Mouse (Mus musculus) liver, embryonic 11.5 days (tissue): ENCODE measurements around the gene Nepro. TPM values are rescaled to one million over a fixed set of nuclear protein-coding genes. Genes with fewer than 3 reads are reported as not detected.
A peak's percentile ranks its signal among the peaks of the same experiment; 100 is the strongest.

Source experiments
- ATAC-seq: fragments of 200-750 bp; cut with Nextera tagmentation; replicated peaks from 2 replicates; pipeline ENCODE4 v1.8.0; 2017; ENCODE audit warnings: moderate number of reproducible peaks, mild to moderate bottlenecking, moderate TSS enrichment, moderate library complexity; ENCODE audit not compliant: low FRiP score
- DNase-seq: peaks from one replicate; pipeline ENCODE4 v3.0.0-alpha.2; 2017; ENCODE audit warnings: low spot score
- H3K27ac ChIP-seq: fragments of 300-500 bp; sonication (generic); 2 replicates; pipeline ENCODE4 v1.5.1; 2014; ENCODE audit warnings: mild to moderate bottlenecking, low read depth, low read length, control low read depth
- H3K27me3 ChIP-seq: fragments of 300-500 bp; sonication (generic); replicated peaks from 2 replicates; pipeline ENCODE4 v1.6.1; 2014; ENCODE audit warnings: low read length, mixed read lengths; ENCODE audit not compliant: control insufficient read depth, insufficient read depth
- H3K36me3 ChIP-seq: fragments of 300-500 bp; sonication (generic); 2 replicates; pipeline ENCODE4 v1.6.1; 2014; ENCODE audit warnings: mild to moderate bottlenecking, low read length, moderate library complexity, mixed read lengths; ENCODE audit not compliant: control insufficient read depth, insufficient read depth
- H3K4me1 ChIP-seq: fragments of 300-500 bp; sonication (generic); replicated peaks from 2 replicates; pipeline ENCODE4 v1.6.1; 2014; ENCODE audit warnings: low read length, mixed read lengths; ENCODE audit not compliant: control insufficient read depth, insufficient read depth
- H3K4me2 ChIP-seq: fragments of 300-500 bp; sonication (generic); 2 replicates; pipeline ENCODE4 v1.6.1; 2014; ENCODE audit warnings: mild to moderate bottlenecking, control low read depth, moderate library complexity
- H3K4me3 ChIP-seq: fragments of 300-500 bp; sonication (generic); 2 replicates; pipeline ENCODE4 v1.5.1; 2014; ENCODE audit warnings: low read depth, low read length, control low read depth
- H3K9ac ChIP-seq: fragments of 300-500 bp; sonication (generic); 2 replicates; pipeline ENCODE4 v1.6.1; 2014; ENCODE audit warnings: low read depth, low read length, control low read depth
- H3K9me3 ChIP-seq: fragments of 300-500 bp; sonication (generic); 2 replicates; pipeline ENCODE4 v1.6.1; 2016; ENCODE audit warnings: low read length, inconsistent platforms, mixed read lengths; ENCODE audit not compliant: control insufficient read depth
- WGBS: fragments of 180-500 bp; shearing (Covaris S2); extraction: QIAGEN DNeasy Blood & Tissue Kit; methylation state at CpG from one replicate; pipeline ENCODE4 v1.1.7; 2014; 5-methylcytosine and 5-hydroxymethylcytosine counted together
- polyA plus RNA-seq: library from polyadenylated mRNA; unstranded; fragments of >200 nt; fragmentation: Nextera tagmentation; extraction: Ambion mirVana; gene quantifications from 2 replicates; pipeline ENCODE4 v1.2.1, GENCODE M21; 2014

The Nepro gene
- polyA plus RNA-seq, 1 experiment from 2014 or later: 10.1 TPM

- no peak overlapping the region for H3K4me3 ChIP-seq
- no peaks in the 10 kb centered on the region for H3K9me3 ChIP-seq
- H3K27ac ChIP-seq: no peak overlapping the region
- H3K4me2 ChIP-seq: no peak overlapping the region
- H3K4me1 ChIP-seq: peaks cover 6% of the 10 kb centered on the region; the same call in 1 of the 2 replicates
- no peak for ATAC-seq
- H3K27me3 ChIP-seq: no peaks in the 10 kb centered on the region
- WGBS: 77% methylated on average over 7 of the region's 7 CpGs
- peaks cover 3% of the 10 kb centered on the region; the same call in 1 of the 2 replicates for H3K36me3 ChIP-seq
- DNase-seq: no peak
- H3K9ac ChIP-seq: no peak overlapping the region
These were observed 4.8 kb upstream of the Nepro start for GRCm38 (mm10) chr16:44719349-44719748.

GRCm38 (mm10) chr16:44720518-44720917 is 3.6 kb upstream of the Nepro start:
- H3K9me3 ChIP-seq: no peaks in the 10 kb centered on the region
- no peak overlapping the region for H3K4me3 ChIP-seq
- no peak for DNase-seq
- H3K27me3 ChIP-seq: no peaks in the 10 kb centered on the region
- 82% methylated on average over 3 of the region's 3 CpGs for WGBS
- H3K4me1 ChIP-seq: peaks cover 9% of the 10 kb centered on the region; the same call in 1 of the 2 replicates
- no peak overlapping the region for H3K27ac ChIP-seq
- H3K4me2 ChIP-seq: no peak overlapping the region
- H3K9ac ChIP-seq: no peak overlapping the region
- peaks cover 3% of the 10 kb centered on the region; the same call in 1 of the 2 replicates for H3K36me3 ChIP-seq
- ATAC-seq: no peak

GRCm38 (mm10) chr16:44722666-44723065 is 1.4 kb upstream of the Nepro start:
- DNase-seq: no peak
- peaks cover 5% of the 10 kb centered on the region; the same call in 1 of the 2 replicates for H3K36me3 ChIP-seq
- H3K9ac ChIP-seq: no peak overlapping the region
- 83% methylated on average over 2 of the region's 2 CpGs for WGBS
- H3K4me3 ChIP-seq: no peak overlapping the region
- no peaks in the 10 kb centered on the region for H3K9me3 ChIP-seq
- no peak overlapping the region for H3K27ac ChIP-seq
- H3K27me3 ChIP-seq: no peaks in the 10 kb centered on the region
- ATAC-seq: no peak
- H3K4me2 ChIP-seq: no peak overlapping the region
- peaks cover 21% of the 10 kb centered on the region for H3K4me1 ChIP-seq

- H3K4me1 ChIP-seq: peaks cover 22% of the 10 kb centered on the region
- no peak for ATAC-seq
- H3K4me3 ChIP-seq: peak overlapping the region; percentile 86
- no peaks in the 10 kb centered on the region for H3K27me3 ChIP-seq
- no peak for DNase-seq
- no peaks in the 10 kb centered on the region for H3K9me3 ChIP-seq
- under 1% methylated on average over 14 of the region's 14 CpGs for WGBS
- peak overlapping the region; percentile 95 for H3K9ac ChIP-seq
- H3K4me2 ChIP-seq: peak overlapping the region; percentile 84
- H3K36me3 ChIP-seq: peaks cover 8% of the 10 kb centered on the region; the same call in 1 of the 2 replicates
- peak overlapping the region; percentile 86 for H3K27ac ChIP-seq
These were observed 746 bp downstream of the Nepro start for GRCm38 (mm10) chr16:44724847-44725246.

GRCm38 (mm10) chr16:44725286-44726223 is 1.5 kb downstream of the Nepro start:
- peak overlapping the region; percentile 95 for H3K9ac ChIP-seq
- H3K36me3 ChIP-seq: peaks cover 7% of the 10 kb centered on the region; the same call in 1 of the 2 replicates
- 34% methylated on average over 14 of the region's 14 CpGs for WGBS
- ATAC-seq: no peak
- peak overlapping the region; percentile 86 for H3K4me3 ChIP-seq
- H3K4me2 ChIP-seq: peak overlapping the region; percentile 84
- no peak for DNase-seq
- H3K27ac ChIP-seq: peak overlapping the region; percentile 86; the same call in 1 of the 2 replicates
- no peaks in the 10 kb centered on the region for H3K27me3 ChIP-seq
- H3K9me3 ChIP-seq: no peaks in the 10 kb centered on the region
- peaks cover 22% of the 10 kb centered on the region for H3K4me1 ChIP-seq

GRCm38 (mm10) chr16:44727525-44727924 is 3.4 kb downstream of the Nepro start:
- peaks cover 23% of the 10 kb centered on the region for H3K36me3 ChIP-seq
- H3K4me3 ChIP-seq: no peak overlapping the region
- WGBS: 91% methylated on average over 3 of the region's 3 CpGs

GRCm38 (mm10) chr16:44734059-44734458 is 10.0 kb downstream of the Nepro start:
- no peak for ATAC-seq
- WGBS: 73% methylated on average over 3 of the region's 3 CpGs

More at GRCm38 (mm10) chr16:44727525-44727924, 3.4 kb downstream of the Nepro start:
- Histone ChIP-seq H3K9me3 (no peaks in the 10 kb centered on the region), H3K4me1 (peaks cover 22% of the 10 kb centered on the region), H3K27me3 (no peaks in the 10 kb centered on the region), H3K4me2 (no peak overlapping the region), H3K9ac (no peak overlapping the region), H3K27ac (no peak overlapping the region)
- DNase-seq (no peak), ATAC-seq (no peak)

GRCm38 (mm10) chr16:44735676-44736075 is 11.6 kb downstream of the Nepro start:
- Histone ChIP-seq H3K4me2 (no peak overlapping the region), H3K9ac (no peak overlapping the region), H3K27ac (no peak overlapping the region), H3K4me1 (no peaks in the 10 kb centered on the region), H3K4me3 (no peak overlapping the region), H3K9me3 (no peaks in the 10 kb centered on the region), H3K36me3 (peaks cover 48% of the 10 kb centered on the region), H3K27me3 (no peaks in the 10 kb centered on the region)
- ATAC-seq (no peak), DNase-seq (no peak)
- WGBS: 88% methylated on average over 5 of the region's 5 CpGs

More at GRCm38 (mm10) chr16:44734059-44734458, 10.0 kb downstream of the Nepro start:
- H3K4me2 ChIP-seq: no peak overlapping the region
- H3K9ac ChIP-seq: no peak overlapping the region
- no peaks in the 10 kb centered on the region for H3K9me3 ChIP-seq
- H3K36me3 ChIP-seq: peaks cover 53% of the 10 kb centered on the region
- H3K27me3 ChIP-seq: no peaks in the 10 kb centered on the region
- no peak for DNase-seq
- no peak overlapping the region for H3K4me3 ChIP-seq
- H3K27ac ChIP-seq: no peak overlapping the region
- no peaks in the 10 kb centered on the region for H3K4me1 ChIP-seq
